Mouse (Mus musculus) lung, postnatal 0 days (tissue): Measurements from ENCODE around the gene Dynlrb2.

Experiments used
- CTCF ChIP-seq: IDR thresholded peaks from 2 replicates; pipeline ENCODE4 v1.5.1; 2016; ENCODE audit warnings: antibody characterized with exemption, mild to moderate bottlenecking
- EP300 ChIP-seq: IDR thresholded peaks from 2 replicates; pipeline ENCODE4 v1.6.1; 2016; ENCODE audit warnings: antibody characterized with exemption, mild to moderate bottlenecking, control low read depth

DNA sequence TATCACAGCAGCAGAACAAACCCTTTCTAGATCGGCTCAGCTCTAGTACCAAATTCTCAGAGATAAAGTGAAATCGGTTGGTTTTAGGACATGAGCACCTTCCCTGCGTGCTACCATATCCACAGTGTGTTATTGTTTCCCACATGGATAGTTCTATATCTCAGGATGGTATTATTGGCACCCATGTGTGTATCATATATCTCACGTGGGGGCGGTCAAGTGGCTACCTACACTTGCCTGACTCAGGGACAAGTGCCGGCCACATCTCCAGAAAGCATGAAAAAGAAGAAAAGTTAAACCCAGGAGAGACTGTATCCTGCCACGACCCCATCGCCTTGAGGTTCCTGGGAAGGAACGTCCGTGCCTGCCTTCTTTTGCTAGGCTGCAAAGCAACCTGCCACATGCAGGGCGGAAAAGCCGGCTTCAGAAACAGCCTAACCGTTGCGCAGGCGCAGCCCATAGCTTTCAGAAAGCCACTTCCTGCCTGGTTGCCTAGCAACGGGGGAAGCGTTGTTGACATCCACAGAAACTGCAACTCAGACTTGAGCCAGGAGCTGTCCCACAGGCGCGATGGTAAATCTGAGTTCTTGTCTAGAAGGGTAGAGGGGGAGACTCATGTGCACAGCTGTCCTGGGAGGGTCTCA lies at the start of gene Dynlrb2:
- TF ChIP-seq CTCF (no peak), EP300 (no peak)
